Mouse (Mus musculus): ENCODE results near the gene Utrn.

- no peak for TF ChIP-seq CTCF (IDR thresholded peaks at IDR 0.05; ENCODE audit: control insufficient read depth, insufficient read depth, low read length)
- TF ChIP-seq POLR2A (IDR thresholded peaks at IDR 0.05; ENCODE audit: borderline replicate concordance, control insufficient read depth, low read depth, low read length): no peak
These were observed 155.8 kb downstream of the Utrn start for GRCm38 (mm10) chr10:12713236-12713855.
